Mouse (Mus musculus) myocyte (in vitro differentiated cells): ENCODE measurements at regions not wholly inside any gene's neighbourhood (a gene's known extent, or its start where the extent isn't known, plus 50 kb on each side); places are given as distances from the start of the nearest gene placed in this dataset.

ENCODE experiments used
- CEBPB ChIP-seq: IDR thresholded peaks from 2 replicates; pipeline ENCODE4 v1.6.1; 2011; ENCODE audit warnings: mild to moderate bottlenecking, moderate library complexity; ENCODE audit not compliant: poor library complexity, insufficient read depth, severe bottlenecking
- E2F4 ChIP-seq: IDR thresholded peaks from one replicate; pipeline ENCODE4 v1.6.1; 2011; ENCODE audit warnings: mild to moderate bottlenecking, control low read depth, moderate library complexity; ENCODE audit not compliant: insufficient read depth
- MAX ChIP-seq: IDR thresholded peaks from one replicate; pipeline ENCODE4 v1.6.1; 2011; ENCODE audit warnings: low read depth, mild to moderate bottlenecking, control low read depth
- MYOG ChIP-seq, 3 experiments: IDR thresholded peaks; one replicate each; pipeline ENCODE4 v1.6.1; 2011; ENCODE audit warnings: control low read depth in 2 of 3, low read depth in 2 of 3, mild to moderate bottlenecking in 2 of 3; ENCODE audit not compliant: insufficient read length in 2 of 3, control insufficient read depth in 1 of 3, insufficient read depth in 1 of 3
- POLR2A ChIP-seq: IDR thresholded peaks from one replicate; pipeline ENCODE4 v1.6.1; 2011; ENCODE audit warnings: low read depth, mild to moderate bottlenecking, control low read depth, moderate library complexity; ENCODE audit not compliant: insufficient read length
- POLR2AphosphoS2 ChIP-seq: IDR thresholded peaks from one replicate; pipeline ENCODE4 v1.6.1; 2011; ENCODE audit warnings: low read depth, control low read depth; ENCODE audit not compliant: insufficient read length
- SRF ChIP-seq: IDR thresholded peaks from one replicate; pipeline ENCODE4 v1.6.1; 2011; ENCODE audit warnings: low read depth; ENCODE audit not compliant: control insufficient read depth, insufficient read length
- TCF12 ChIP-seq: IDR thresholded peaks from one replicate; pipeline ENCODE4 v1.6.1; 2011; ENCODE audit warnings: mild to moderate bottlenecking, control low read depth; ENCODE audit not compliant: poor library complexity, insufficient read depth, severe bottlenecking
- USF1 ChIP-seq: IDR thresholded peaks from one replicate; pipeline ENCODE4 v1.6.1; 2011; ENCODE audit warnings: low read depth, mild to moderate bottlenecking, control low read depth, moderate library complexity

GRCm38 (mm10) chr17:14599681-14600080, 94.4 kb downstream of the Thbs2 start:
- TF ChIP-seq POLR2A (no peak), USF1 (no peak), MAX (no peak), POLR2AphosphoS2 (no peak), E2F4 (no peak), TCF12 (no peak), SRF (no peak), CEBPB (no peak), MYOG (IDR thresholded peaks at IDR 0.05; ENCODE audit: control insufficient read depth in 1 of 3, insufficient read depth in 1 of 3, insufficient read length in 2 of 3, low read depth in 2 of 3) (no peak)
